Mouse (Mus musculus) embryo, embryonic 11.5 days (tissue): ENCODE measurements around the gene Gm8127.
"Not testable (repeated sequence)": the region's sequence is repeated elsewhere in the genome, so short reads cannot be mapped to it uniquely, and the experiment has no call there.

Experiments used
- DNase-seq: peaks from one replicate; pipeline ENCODE4 v3.0.0-alpha.2; 2012; ENCODE audit warnings: low read depth, low spot score

Gene Gm8127

DNA sequence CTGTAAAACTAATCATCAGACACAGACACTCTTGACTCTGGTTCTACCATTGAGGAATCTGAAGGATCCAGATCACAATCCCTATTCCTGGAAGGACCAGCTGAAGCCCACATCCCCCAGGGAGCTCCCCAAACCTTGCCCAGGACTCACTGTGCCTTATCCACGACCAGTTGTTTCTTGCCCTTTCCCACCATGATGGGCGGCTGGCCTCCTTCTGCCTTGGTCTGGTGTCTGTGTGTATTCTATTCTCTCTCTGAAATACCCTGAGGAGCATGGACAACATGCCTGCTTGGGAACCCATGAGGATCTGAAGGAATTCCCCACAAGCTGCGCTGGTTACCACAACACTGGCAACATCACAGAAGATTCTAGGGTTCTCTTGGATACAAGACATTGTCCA is at the start of gene Gm8127:
Gene Gm8127, minus strand, starts transcription at position 330 of the 400 bp plus-strand sequence.
- not testable (repeated sequence) for DNase-seq

DNA sequence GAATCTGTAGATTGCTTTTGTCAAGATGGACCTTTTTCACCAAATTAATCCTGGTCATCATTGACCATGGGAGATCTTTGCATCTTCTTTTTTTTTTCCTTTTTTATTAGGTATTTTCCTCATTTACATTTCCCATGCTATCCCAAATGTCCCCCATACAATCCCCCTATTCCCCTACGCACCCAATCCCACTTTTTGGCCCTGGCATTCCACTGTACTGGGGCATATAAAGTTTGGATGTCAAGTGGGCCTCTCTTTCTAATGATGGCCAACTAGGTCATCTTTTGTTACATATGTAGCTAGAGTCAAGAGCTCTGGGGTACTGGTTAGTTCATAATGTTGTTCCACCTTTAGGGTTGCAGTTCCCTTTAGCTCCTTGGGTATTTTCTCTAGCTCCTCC is 44.0 kb upstream of the Gm8127 start:
- DNase-seq = not testable (repeated sequence)

DNA sequence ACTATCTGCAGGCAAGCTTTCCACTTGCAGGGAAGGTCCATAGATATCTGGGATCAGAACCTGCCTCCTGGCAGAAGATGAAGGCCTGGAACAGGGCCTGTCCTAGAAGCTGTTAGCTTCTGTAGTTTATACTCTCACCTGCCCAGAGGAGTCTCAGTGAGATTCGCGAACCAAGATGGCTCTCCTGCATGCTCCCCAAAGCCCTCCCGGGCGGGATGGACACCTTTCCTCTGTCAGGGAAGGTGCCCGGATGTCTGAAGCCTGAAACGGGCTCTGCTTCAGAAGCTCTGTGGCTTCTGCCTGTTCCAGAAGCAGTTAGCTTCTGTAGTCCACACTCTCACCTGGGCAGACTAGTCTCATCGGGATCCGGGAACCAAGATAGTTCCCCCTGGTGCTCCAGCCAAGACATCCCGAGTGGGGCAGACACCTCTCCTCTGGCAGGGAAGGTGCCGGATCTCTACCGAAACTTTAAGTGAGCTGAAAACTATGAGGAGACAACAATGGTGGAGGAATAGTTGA is 37.8 kb upstream of the Gm8127 start:
- DNase-seq = not testable (repeated sequence)

DNA sequence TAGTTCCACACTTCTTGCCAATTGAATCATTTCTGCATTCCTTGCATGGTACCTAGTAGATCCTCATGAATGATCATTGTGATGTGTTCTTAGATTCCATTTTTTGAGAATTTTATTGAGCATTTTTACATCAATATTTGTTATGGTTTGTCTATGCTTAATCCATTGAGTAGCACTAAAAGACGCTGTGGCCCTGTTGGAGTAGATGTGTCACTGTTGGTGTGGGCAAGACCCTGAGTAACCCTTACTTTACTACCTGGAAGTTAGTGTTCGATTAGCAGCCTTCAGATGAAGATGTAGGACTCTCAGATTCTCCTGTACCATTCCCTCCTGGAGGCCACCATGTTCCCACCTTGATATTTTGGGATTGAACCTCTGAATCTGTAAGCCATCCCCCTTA is 35.0 kb upstream of the Gm8127 start:
- not testable (repeated sequence) for DNase-seq

DNA sequence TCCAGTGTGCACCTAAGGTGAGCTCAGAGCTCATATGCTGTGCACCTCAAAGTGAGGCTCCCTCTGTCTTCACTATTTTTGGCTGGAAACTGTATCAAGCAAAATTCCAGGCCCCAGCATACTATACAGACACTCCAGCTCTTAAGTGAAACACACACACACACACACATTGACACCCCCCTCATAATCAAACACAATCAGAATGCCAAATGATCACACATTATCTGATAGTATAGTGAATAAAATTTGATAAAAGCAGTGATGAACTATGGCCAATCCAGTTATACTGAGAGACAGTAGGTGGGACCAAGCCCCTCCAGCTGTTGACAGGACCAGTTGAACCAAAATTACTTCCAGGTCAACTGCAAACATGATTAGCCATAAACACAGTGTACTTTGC is 25.9 kb upstream of the Gm8127 start:
- DNase-seq = not testable (repeated sequence)

DNA sequence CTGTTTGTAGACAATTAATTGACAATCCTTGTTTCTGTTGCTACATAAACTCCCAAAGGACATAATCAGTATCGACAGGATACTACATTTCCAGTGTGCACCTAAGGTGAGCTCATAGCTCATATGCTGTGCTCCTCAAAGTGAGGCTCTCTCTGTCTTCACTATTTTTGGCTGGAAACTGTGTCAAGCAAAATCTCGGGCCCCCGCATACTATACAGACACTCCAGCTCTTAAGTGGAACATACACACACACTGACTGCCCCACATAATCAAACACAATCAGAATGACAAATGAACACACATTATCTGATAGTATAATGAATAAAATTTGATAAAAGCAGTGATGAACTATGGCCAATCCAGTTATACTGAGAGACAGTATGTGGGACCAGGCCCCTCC is 15.0 kb downstream of the Gm8127 start:
- not testable (repeated sequence) for DNase-seq

DNA sequence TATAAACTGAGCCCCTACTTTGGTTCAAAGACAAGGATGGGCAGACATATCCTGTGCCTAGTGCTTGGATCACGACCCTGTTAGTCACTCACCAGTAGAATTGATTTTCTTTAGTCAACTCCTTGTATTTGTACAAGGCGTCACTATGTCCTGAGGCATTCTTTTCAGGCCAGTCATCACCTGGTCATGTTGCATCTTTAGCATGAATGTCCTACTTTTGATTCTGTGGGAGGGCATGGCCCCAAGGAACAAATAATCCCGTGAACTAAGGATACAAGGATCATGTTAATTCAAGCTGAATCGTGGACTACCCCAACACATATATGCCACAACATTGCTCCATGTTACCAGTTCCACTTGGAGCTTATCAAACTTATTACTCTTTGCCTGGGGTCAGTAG is 15.5 kb downstream of the Gm8127 start:
- not testable (repeated sequence) for DNase-seq

DNA sequence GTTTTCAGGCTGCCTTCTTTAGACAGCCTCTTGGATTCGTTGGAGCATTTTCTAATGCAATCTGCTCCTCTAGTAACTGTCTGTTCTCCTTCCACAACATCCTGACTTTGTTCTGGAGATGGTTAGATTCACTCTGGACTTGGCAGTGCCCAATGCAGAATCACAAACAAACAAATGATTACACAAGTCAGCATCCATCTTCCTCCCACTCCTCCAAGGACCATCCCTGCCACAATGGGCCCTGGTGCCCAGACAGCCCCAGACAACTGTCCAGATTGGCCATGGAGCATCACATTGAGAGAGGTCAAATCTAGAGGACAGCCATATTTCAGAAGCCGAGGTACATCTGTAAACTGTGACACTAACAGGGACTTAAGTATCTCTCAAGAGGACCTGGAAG is 16.2 kb downstream of the Gm8127 start:
- not testable (repeated sequence) for DNase-seq

DNA sequence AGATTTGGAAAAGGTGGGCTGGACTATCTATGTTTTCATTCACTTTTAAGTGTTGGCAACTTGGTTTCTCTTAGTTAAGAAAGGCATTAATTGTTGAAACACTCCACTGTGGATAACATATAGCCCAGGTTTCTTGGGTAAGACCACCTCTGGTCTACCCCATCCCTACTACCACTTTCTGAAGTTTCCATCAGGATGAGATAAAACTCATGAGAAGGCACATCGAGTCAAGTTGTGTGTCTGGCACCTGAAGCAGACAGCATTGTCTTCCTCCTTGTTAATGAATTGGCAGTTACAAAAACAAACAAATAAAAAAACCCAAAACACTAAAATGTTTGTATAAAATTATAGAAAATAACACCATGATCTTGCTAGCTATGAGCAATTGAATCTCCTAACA is 17.9 kb downstream of the Gm8127 start:
- not testable (repeated sequence) for DNase-seq

DNA sequence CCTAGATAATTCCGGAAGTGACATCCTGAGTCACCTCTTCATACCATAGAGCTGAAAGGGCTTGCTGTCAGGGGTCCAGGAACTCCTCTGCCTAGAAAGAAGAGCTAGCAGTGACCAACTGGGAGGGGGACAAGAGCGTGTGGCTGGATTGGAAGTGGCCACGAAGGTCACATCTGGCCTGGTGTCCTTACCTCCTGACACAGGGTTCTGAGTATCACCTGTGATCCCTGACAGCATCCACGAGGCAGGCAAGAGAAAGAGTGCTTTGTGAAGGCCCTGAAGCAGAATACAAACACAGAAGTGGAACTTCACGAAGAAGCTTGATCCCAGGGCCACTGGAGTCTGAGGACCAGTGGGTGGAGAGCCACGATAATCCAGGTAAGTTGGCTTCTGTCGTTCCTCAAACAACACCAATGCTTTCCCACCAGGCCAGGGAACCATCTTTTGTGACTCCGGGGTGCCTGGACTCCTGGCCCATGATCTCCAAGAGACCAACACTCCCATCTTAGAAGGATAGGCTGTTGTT is 18.6 kb downstream of the Gm8127 start, which contains the start of gene Gm9732:
Gene Gm9732, plus strand, starts transcription at position 51 of the 526 bp plus-strand sequence.
- not testable (repeated sequence) for DNase-seq

DNA sequence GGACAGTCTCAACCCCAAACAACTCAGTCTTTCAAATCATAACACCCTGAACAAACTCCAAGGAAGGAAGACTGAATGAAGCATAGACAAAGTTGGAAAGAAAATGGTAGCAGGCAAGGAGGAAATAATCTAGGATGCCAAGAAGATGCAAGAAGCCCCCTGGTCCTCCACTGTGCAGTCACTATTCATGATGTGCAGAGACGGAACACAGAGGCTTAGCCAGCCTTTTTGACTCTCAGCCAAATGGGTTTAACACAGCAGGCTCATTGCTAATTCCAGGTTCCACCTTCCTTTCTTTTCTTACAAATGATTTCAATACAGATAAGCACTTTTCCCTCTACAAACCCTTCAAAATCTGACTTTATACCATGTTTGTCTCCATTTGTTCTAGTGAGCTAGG is 20.5 kb downstream of the Gm8127 start:
- DNase-seq = not testable (repeated sequence)

DNA sequence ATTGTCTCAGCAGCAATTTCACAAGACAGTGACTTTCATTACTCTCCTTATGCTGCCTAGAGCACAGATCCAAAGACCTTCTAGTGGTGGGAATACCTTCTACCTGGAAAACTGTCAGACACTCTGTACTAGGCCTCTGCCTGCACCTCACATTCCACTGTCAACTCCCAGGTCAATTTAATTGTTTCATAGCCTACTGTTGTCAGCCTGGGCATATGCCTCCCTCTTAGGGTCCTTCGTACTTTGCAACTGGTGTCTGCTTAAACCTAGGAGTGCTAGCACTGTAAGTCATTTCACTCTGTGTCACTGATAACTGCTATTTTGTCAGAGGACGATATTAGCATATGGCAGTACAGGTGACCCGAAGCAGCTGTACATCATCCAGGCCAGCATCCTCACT is 24.4 kb downstream of the Gm8127 start:
- not testable (repeated sequence) for DNase-seq

DNA sequence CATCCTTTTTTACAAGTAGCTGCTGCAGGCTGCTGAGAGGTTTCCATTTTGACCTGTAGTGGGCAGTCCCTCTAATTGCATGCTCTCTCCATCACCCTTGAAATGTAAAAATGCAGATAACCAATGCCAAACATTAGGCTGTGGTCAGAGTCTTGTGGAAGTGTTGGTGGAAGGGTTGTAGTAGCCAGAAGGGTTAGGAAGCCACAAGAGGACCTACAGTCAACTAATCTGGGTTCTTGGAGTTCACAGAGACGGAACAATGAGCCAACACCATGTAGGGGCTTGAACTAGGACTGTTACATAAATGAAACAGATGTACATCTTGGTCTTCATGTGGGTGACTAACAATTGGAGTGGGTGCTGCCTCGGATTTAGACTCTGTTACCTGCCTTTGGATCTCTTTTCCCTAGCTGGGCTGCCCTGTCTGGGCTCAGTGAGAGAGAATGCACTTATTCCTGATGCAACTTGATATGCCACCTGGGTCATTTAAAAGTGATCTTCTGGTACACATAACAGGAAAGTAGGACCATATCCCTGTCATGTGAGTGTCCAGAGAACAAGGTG is 25.0 kb downstream of the Gm8127 start:
- DNase-seq = not testable (repeated sequence)

DNA sequence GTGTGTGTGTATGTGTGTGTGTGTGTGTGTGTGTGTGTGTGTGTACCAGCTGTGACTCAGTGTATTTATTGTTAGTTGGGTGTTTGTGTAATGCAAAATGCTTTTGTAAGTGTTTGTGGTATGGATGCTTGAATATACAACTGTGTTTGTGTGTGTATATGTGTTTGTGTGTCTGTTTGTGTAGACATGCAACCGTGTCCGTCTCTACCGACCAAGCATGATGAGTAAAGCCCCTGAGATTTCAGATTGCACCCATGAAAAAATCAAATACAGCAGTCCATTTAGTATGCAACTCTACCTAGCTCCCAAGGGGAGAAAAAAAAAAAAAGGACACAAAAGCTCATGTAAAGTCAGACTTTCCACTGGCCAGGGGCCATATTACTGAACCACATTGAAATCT is 30.2 kb downstream of the Gm8127 start:
- DNase-seq = not testable (repeated sequence)

DNA sequence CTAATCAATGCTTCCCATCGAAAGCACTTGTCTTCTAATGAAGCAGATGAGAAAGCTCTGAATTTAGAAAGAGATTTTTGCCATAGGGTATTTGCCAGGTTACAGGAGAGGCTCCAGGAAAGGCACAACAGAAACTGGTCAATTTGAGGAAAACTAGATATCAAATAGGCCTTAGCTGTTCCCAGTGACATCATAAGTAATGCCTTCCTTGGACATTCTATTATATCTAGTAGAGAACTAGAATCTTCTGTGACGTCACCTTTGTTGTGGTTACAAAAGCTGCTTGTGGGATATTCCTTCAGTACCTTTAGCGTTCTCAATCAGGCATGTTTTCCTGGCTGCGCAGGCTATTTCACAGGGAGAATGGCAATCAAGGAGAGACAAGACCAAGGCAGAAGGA is 35.3 kb downstream of the Gm8127 start, which contains the start of gene Gm8126:
Gene Gm8126, plus strand, starts transcription at position 301 of the 400 bp plus-strand sequence.
- not testable (repeated sequence) for DNase-seq

DNA sequence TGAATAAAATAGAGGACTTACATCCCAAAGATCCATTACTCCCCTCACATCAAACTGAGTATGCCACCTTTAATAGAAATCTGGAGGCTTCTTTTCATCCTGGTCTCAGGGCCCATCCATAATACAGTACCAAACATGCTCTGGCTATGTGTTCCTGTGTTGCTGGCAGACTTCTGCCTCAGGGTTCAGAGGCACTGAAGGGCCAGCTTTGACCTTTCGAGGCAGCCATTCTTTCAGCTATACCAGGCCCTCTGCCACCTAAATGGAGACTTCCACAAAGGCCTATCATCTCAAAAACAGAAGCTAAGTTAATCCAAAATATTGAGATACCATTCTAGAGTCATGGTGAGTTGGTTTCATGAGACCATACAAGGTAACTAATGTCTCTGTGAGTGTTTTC is 37.1 kb downstream of the Gm8127 start:
- not testable (repeated sequence) for DNase-seq

DNA sequence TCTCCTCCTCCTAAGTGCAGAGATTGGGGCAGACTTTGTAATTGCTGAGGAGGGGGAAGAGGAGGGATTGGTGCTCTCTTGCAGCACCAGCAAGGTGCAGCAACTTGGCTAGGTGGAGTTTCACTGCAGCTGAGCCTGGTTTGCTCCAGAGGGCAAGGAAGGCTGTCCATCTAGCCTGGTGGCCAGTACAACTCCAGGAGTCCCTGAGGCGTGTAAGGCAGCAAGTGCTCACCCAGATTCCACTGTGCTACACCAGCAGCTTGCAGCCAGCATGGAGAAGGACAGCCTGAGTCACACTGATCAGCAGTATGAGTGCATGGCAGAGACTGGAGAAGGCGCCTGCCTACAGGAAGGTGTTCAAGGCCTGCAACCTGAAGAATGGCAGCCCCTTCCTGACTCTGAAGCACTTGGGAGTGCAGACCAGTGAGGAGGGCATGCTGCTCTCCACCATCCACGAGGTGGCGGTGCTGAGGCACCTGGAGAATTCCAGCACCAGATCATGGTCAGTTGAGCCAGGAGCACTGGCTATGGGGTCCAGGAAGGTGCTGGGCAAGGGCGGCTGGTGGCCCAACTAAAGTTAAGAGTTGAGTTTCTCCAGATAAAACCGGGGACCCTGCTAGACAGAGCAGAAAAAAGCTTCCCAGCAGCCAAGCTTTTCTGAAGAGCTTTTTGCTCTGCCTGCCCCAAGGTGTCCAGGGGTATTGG is 42.9 kb downstream of the Gm8127 start:
- DNase-seq = not testable (repeated sequence)

DNA sequence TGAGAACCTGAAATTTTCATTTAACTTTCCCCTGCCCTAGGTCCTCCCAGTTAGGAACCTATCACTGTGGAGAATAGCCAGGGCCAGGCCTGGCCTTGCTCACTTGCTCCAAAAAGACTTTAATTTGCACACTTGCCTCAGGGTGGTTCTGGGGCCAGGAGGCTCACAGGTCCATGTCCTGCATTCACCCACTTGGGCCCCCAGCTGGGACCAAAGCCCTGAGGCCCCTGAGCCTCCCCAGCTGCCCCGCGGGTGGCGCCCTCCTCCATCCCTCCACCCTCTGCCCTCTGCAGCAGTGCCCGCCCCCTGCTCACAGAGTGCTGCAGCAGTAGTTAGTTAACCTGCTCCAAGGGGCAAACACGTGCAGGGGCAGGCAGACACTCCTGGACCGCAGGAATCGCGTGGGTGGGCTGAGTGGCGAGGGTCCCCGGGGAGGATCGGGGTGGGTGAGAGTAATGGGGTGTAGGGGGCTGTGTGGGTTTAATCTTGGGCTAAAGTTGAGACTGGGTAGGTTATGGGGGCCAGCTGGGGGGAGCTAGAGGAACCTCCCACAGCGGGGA is 43.9 kb downstream of the Gm8127 start:
- not testable (repeated sequence) for DNase-seq
